ENCODE assay signal across 8 mouse cellular contexts in the genomic region with DNA sequence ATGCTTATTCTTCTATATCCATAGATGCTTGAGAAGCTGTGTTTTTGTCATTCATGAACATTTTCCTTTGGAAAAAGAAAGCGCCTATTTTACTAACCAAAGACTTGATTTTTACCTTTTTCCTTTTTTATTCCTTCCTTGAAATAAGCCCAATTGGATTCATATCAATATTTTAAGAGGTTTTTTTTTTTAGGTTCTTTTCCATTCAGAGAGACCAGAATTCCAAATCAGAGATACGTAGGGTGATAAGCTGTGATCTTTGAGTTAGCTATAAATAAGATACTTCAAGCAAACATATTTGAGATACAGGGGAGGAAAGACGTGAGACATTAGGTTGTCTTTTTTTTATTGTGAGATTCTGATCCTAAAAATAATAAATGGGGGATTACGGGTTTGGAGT. TPM values are rescaled to one million over a fixed set of nuclear protein-coding genes. Genes with fewer than 3 reads are reported as not detected.
DNase-seq lines count a peak whose midpoint lies in the region; ATAC-seq and TF ChIP-seq lines count a peak whose summit lies in the region.

Gene Cpeb4, plus strand, starts transcription at position 301 of the 400 bp plus-strand sequence.

- no peaks in the 10 kb centered on the region; the same call in 1 of the 2 replicates for H3K4me1 ChIP-seq in neural tube, embryonic 11.5 days (ENCODE audit: control insufficient read depth, insufficient read depth, low read length)
- H3K4me1 ChIP-seq in forebrain, embryonic 11.5 days (replicated peaks; ENCODE audit: control insufficient read depth, insufficient read depth, low read length), result 0 out of 2 replicates have a peak, but pooled peaks cover 3% of the 10 kb centered on the region
- H3K4me1 ChIP-seq in hindbrain, embryonic 10.5 days (replicated peaks), result peaks cover 44% of the 10 kb centered on the region
- peaks cover 22 to 29% of the 10 kb centered on the region in 2 experiments for H3K4me1 ChIP-seq in liver, embryonic 14.5 days (replicated peaks; ENCODE audit: control insufficient read depth in 2 of 2, insufficient read depth in 2 of 2, low read length in 1 of 2)

- no peaks in the 10 kb centered on the region for H3K36me3 ChIP-seq in neural tube, embryonic 11.5 days (ENCODE audit: control insufficient read depth, insufficient read depth, low read length)
- no peaks in the 10 kb centered on the region for H3K36me3 ChIP-seq in forebrain, embryonic 11.5 days (ENCODE audit: control insufficient read depth, insufficient read depth, low read length)
- no peaks in the 10 kb centered on the region for H3K36me3 ChIP-seq in hindbrain, embryonic 10.5 days
- peaks cover 33% of the 10 kb centered on the region for H3K36me3 ChIP-seq in liver, embryonic 14.5 days (replicated peaks; ENCODE audit: control insufficient read depth, insufficient read depth, low read depth)

- H3K9me3 ChIP-seq in neural tube, embryonic 11.5 days (ENCODE audit: control insufficient read depth, low read length), result no peaks in the 10 kb centered on the region
- no peaks in the 10 kb centered on the region for H3K9me3 ChIP-seq in forebrain, embryonic 11.5 days (ENCODE audit: control insufficient read depth, low read length)
- no peaks in the 10 kb centered on the region for H3K9me3 ChIP-seq in hindbrain, embryonic 10.5 days
- no peaks in the 10 kb centered on the region for H3K9me3 ChIP-seq in liver, embryonic 14.5 days (ENCODE audit: control insufficient read depth, low read length)

- TF ChIP-seq CTCF in liver, embryonic 14.5 days (IDR thresholded peaks at IDR 0.05; ENCODE audit: low read depth), result no peak

- H3K4me2 ChIP-seq in neural tube, embryonic 11.5 days (ENCODE audit: low read depth), result peak within 1 kb of the TSS; percentile 81
- peak within 1 kb of the TSS; percentile 87 for H3K4me2 ChIP-seq in forebrain, embryonic 11.5 days (ENCODE audit: low read depth, low read length, severe bottlenecking)
- peak within 1 kb of the TSS; percentile 72 for H3K4me2 ChIP-seq in liver, embryonic 14.5 days (ENCODE audit: low read depth)

- ATAC-seq in neural tube, embryonic 11.5 days (ENCODE audit: insufficient read depth, low FRiP score, low TSS enrichment), result no peak
- ATAC-seq in forebrain, embryonic 11.5 days (replicated peaks; ENCODE audit: low FRiP score), result no peak
- no peak for ATAC-seq in liver, embryonic 14.5 days (ENCODE audit: insufficient read depth)

- peak within 1 kb of the TSS; percentile 81 for H3K9ac ChIP-seq in neural tube, embryonic 11.5 days (ENCODE audit: low read length)
- H3K9ac ChIP-seq in forebrain, embryonic 11.5 days (ENCODE audit: low read length), result peak within 1 kb of the TSS; percentile 74
- peak within 1 kb of the TSS; percentile 97 for H3K9ac ChIP-seq in liver, embryonic 14.5 days (replicated peaks)

- no peak for DNase-seq in neural tube, embryonic 11.5 days (ENCODE audit: low spot score)
- DNase-seq in neural tube, embryonic 10.5 days (ENCODE audit: extremely low spot score, low spot score), result no peak
- DNase-seq in forebrain, embryonic 11.5 days (ENCODE audit: low spot score), result no peak
- no peak for DNase-seq in hindbrain, embryonic 10.5 days (ENCODE audit: low spot score)
- DNase-seq in liver, embryonic 14.5 days (ENCODE audit: low read depth in 3 of 3, low spot score in 3 of 3), result no peak
- DNase-seq in cerebellum, postnatal 25 days, result no peak
- no peak for DNase-seq in kidney, adult 9 months
- no peak for DNase-seq in cerebellum, adult 9-10 months

- H3K27ac ChIP-seq in neural tube, embryonic 11.5 days (ENCODE audit: low read depth, low read length), result peak within 1 kb of the TSS; percentile 62
- H3K27ac ChIP-seq in forebrain, embryonic 11.5 days (ENCODE audit: low read depth, low read length), result peak within 1 kb of the TSS; percentile 39
- peak within 1 kb of the TSS; percentile 97 for H3K27ac ChIP-seq in hindbrain, embryonic 10.5 days
- H3K27ac ChIP-seq in liver, embryonic 14.5 days, result peak within 1 kb of the TSS; percentile 83

- WGBS in neural tube, embryonic 11.5 days, result 77% methylated on average over 4 of the region's 4 CpGs
- WGBS in forebrain, embryonic 11.5 days, result 84% methylated on average over 4 of the region's 4 CpGs
- WGBS in hindbrain, embryonic 10.5 days, result 79% methylated on average over 4 of the region's 4 CpGs
- WGBS in liver, embryonic 14.5 days (ENCODE audit: insufficient replicate concordance), result 73% methylated on average over 4 of the region's 4 CpGs

- peak within 1 kb of the TSS; percentile 85 for H3K4me3 ChIP-seq in neural tube, embryonic 11.5 days (ENCODE audit: low read depth, low read length)
- peak within 1 kb of the TSS; percentile 88 for H3K4me3 ChIP-seq in forebrain, embryonic 11.5 days (ENCODE audit: low read depth, low read length)
- H3K4me3 ChIP-seq in hindbrain, embryonic 10.5 days, result peak within 1 kb of the TSS; percentile 86
- H3K4me3 ChIP-seq in liver, embryonic 14.5 days (ENCODE audit: insufficient read depth in 1 of 2, low read depth in 2 of 2, low read length in 2 of 2), result peak within 1 kb of the TSS; percentile 78 to 100

- H3K27me3 ChIP-seq in neural tube, embryonic 11.5 days (ENCODE audit: control insufficient read depth, insufficient read depth, low read length), result no peaks in the 10 kb centered on the region
- no peaks in the 10 kb centered on the region for H3K27me3 ChIP-seq in forebrain, embryonic 11.5 days (ENCODE audit: control insufficient read depth, insufficient read depth, low read length)
- no peaks in the 10 kb centered on the region for H3K27me3 ChIP-seq in hindbrain, embryonic 10.5 days (ENCODE audit: insufficient read depth, poor library complexity, severe bottlenecking)
- H3K27me3 ChIP-seq in liver, embryonic 14.5 days (ENCODE audit: control insufficient read depth, insufficient read depth, low read length), result no peaks in the 10 kb centered on the region

- no peak for TF ChIP-seq EP300 in liver, embryonic 14.5 days (IDR thresholded peaks at IDR 0.05; ENCODE audit: low read depth)

RNA-seq across cellular contexts. Expression of gene Cpeb4, which starts in this region (rescaled TPM):
- 17.1 and 20.3 TPM in 2 replicates for polyA plus RNA-seq in neural tube, embryonic 11.5 days (2014; fragmentation: Nextera tagmentation; extraction: Ambion mirVana)
- polyA plus RNA-seq in forebrain, embryonic 11.5 days (2014; fragmentation: Nextera tagmentation; extraction: Ambion mirVana), result 8.7 and 10.2 TPM in 2 replicates
- polyA plus RNA-seq in hindbrain, embryonic 10.5 days (2016; fragmentation: Nextera tagmentation; extraction: Ambion mirVana), result 5.4 and 6.0 TPM in 2 replicates
- polyA plus RNA-seq in liver, embryonic 14.5 days (2012; rRNA removed), result 21.5 and 25.1 TPM in 2 replicates
- polyA plus RNA-seq in liver, embryonic 14.5 days (2014; fragmentation: Nextera tagmentation; extraction: Ambion mirVana), result 28.7 and 29.4 TPM in 2 replicates

Comparison
In these comparisons a context has a peak if more than half of its experiments do, and no peak if none do; other contexts are left out.
1. H3K27ac ChIP-seq: peak in every context shown above with its lines; median percentile 97 in hindbrain, embryonic 10.5 days; 83 in liver, embryonic 14.5 days; 62 in neural tube, embryonic 11.5 days; 39 in forebrain, embryonic 11.5 days.